Mouse (Mus musculus) midbrain, embryonic 13.5 days (tissue): ENCODE results near the gene Gcsh. TPM values are rescaled to one million over a fixed set of nuclear protein-coding genes. Genes with fewer than 3 reads are reported as not detected.
A peak's percentile ranks its signal among the peaks of the same experiment; 100 is the strongest.

Experiments
- ATAC-seq: fragments of 200-750 bp; cut with Nextera tagmentation; 2 replicates; pipeline ENCODE4 v1.8.0; 2017; ENCODE audit warnings: mild to moderate bottlenecking, moderate TSS enrichment, moderate library complexity
- H3K27ac ChIP-seq: fragments of 300-500 bp; sonication (generic); 2 replicates; pipeline ENCODE4 v1.5.1; 2015; ENCODE audit warnings: inconsistent platforms, mild to moderate bottlenecking, moderate library complexity
- H3K27me3 ChIP-seq: fragments of 300-500 bp; sonication (generic); 2 replicates; pipeline ENCODE4 v1.6.1; 2015; ENCODE audit warnings: mild to moderate bottlenecking, inconsistent platforms
- H3K36me3 ChIP-seq: fragments of 300-500 bp; sonication (generic); 2 replicates; pipeline ENCODE4 v1.6.1; 2015; ENCODE audit warnings: mild to moderate bottlenecking, inconsistent platforms
- H3K4me1 ChIP-seq: fragments of 300-500 bp; sonication (generic); replicated peaks from 2 replicates; pipeline ENCODE4 v1.6.1; 2015; ENCODE audit warnings: inconsistent platforms
- H3K4me2 ChIP-seq: fragments of 300-500 bp; sonication (generic); replicated peaks from 2 replicates; pipeline ENCODE4 v1.6.1; 2015; ENCODE audit warnings: moderate library complexity, mild to moderate bottlenecking, inconsistent platforms
- H3K4me3 ChIP-seq: fragments of 300-500 bp; sonication (generic); replicated peaks from 2 replicates; pipeline ENCODE4 v1.5.1; 2015; ENCODE audit warnings: mild to moderate bottlenecking, inconsistent platforms
- H3K9ac ChIP-seq: fragments of 300-500 bp; sonication (generic); replicated peaks from 2 replicates; pipeline ENCODE4 v1.6.1; 2015; ENCODE audit warnings: mild to moderate bottlenecking, inconsistent platforms
- H3K9me3 ChIP-seq: fragments of 300-500 bp; sonication (generic); 2 replicates; pipeline ENCODE4 v1.6.1; 2016; ENCODE audit warnings: mild to moderate bottlenecking, inconsistent platforms
- WGBS: fragments of 180-500 bp; shearing (Covaris S2); methylation state at CpG from one replicate; pipeline ENCODE4 v1.1.7; 2015; 5-methylcytosine and 5-hydroxymethylcytosine counted together
- polyA plus RNA-seq: library from polyadenylated mRNA; unstranded; fragments of >200 nt; fragmentation: Nextera tagmentation; extraction: Ambion mirVana; gene quantifications from 2 replicates; pipeline ENCODE4 v1.2.1, GENCODE M21; 2015

The Gcsh gene
- polyA plus RNA-seq, 1 experiment from 2014 or later: 88.9 TPM

DNA sequence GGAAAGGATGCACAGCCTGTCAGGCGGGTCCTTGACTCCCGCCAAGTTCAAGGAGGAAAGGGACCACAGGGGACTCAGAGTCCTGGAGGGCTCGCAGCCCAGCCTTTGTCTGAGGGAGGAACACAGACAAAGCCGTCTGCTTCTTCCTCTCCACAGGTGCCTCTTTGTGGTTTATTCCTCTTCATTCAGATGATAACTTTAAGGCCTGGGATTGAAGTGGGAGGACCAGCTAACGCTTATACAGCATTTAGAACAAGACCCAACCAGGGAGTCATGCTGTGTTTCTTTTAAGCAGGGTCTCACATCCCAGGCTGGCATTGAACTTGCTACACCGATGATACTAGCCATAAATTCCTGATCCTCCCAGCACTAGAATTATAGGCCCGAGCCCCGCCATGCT, 23.7 kb upstream of the Gcsh start:
- 24% methylated on average over 8 of the region's 8 CpGs for WGBS
- H3K9me3 ChIP-seq: no peaks in the 10 kb centered on the region
- no peaks in the 10 kb centered on the region for H3K36me3 ChIP-seq
- no peak overlapping the region for H3K9ac ChIP-seq
- no peak overlapping the region for H3K27ac ChIP-seq
- H3K27me3 ChIP-seq: no peaks in the 10 kb centered on the region
- no peak overlapping the region for H3K4me2 ChIP-seq
- ATAC-seq: no peak
- no peaks in the 10 kb centered on the region; the same call in 1 of the 2 replicates for H3K4me1 ChIP-seq
- H3K4me3 ChIP-seq: no peak overlapping the region

DNA sequence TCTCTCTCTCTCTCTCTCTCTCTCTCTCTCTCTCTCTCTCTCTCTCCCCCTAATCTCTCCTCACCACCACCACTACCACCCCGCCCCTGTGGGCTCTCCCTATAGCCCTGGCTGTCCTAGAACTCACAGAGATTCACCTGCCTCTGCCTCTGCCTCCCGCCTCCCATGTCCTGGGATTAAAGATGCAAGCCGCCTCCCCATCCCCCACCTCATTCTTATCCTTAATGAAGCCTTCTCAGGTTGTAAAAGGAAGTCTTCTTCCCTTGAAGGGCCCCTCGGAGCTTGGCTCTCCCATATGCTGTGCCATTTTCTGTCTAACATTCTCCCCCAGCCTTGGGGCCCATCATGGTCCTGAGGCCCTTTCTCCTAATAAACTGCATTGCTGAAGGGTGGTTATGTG, 22.3 kb upstream of the Gcsh start:
- no peak overlapping the region for H3K27ac ChIP-seq
- H3K9ac ChIP-seq: no peak overlapping the region
- ATAC-seq: no peak
- no peaks in the 10 kb centered on the region for H3K27me3 ChIP-seq
- H3K9me3 ChIP-seq: no peaks in the 10 kb centered on the region
- H3K4me1 ChIP-seq: no peaks in the 10 kb centered on the region; the same call in 1 of the 2 replicates
- no peak overlapping the region for H3K4me3 ChIP-seq
- no peaks in the 10 kb centered on the region for H3K36me3 ChIP-seq
- no peak overlapping the region for H3K4me2 ChIP-seq
- WGBS: 56% methylated on average over 4 of the region's 4 CpGs

DNA sequence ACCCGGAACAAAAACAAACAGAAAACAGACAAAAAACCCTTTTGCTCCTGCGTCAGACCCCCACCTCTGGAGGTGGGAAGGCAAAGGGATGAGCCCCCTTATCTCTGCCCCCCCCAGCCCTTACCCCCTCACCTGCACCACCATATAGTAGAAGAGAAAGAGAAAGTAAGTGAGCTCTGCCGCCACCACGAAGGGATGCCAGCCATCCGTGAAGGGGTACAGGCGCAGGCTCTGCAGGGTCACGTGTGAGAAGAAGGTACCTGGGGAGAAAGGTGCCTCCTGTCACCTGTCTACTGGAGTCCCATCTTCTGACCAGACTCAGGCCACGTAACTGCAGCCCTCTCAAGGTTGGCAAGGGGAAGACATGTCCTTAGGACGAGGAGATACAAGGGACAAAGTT, 18.0 kb upstream of the Gcsh start:
- Histone ChIP-seq H3K27me3 (no peaks in the 10 kb centered on the region), H3K36me3 (no peaks in the 10 kb centered on the region), H3K4me1 (no peaks in the 10 kb centered on the region), H3K4me3 (no peak overlapping the region), H3K9me3 (no peaks in the 10 kb centered on the region), H3K27ac (no peak overlapping the region), H3K4me2 (no peak overlapping the region), H3K9ac (no peak overlapping the region)
- 85% methylated on average over 9 of the region's 9 CpGs for WGBS
- ATAC-seq: no peak

DNA sequence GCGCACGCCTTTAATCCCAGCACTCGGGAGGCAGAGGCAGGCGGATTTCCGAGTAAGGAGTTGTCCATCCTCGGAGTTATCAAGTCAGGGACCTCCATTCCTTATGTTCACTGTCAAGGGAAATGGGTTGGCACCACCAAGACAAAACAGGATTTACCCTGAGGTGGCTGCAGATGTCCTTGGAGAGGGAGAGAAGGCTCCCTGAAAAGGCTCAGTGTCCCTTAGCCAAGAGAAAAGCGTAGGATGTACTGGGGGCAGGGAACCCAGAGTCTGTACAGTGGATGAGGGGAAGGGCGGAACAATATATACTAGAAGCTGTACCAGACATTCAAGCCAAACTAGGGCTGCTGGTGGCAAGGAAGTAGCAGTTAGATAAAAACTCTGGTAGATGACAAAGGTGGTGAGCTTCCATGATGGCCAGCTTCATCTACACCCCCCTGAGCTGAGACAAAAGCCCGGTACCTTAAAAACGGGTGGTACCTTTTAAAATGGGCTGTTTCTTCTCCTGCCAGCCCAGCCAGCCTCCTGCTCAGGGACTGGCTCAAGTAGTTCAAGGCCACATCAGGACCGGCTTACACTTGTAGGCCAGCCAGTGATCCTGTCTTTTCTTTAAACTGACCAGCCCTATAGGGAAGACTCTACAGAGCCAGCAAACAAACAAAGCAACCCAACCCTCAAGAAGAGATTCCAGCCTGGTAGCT, 829 bp upstream of the Gcsh start:
- no peaks in the 10 kb centered on the region for H3K9me3 ChIP-seq
- H3K27ac ChIP-seq: no peak overlapping the region
- peak overlapping the region; percentile 66 for H3K4me3 ChIP-seq
- no peaks in the 10 kb centered on the region for H3K27me3 ChIP-seq
- H3K4me2 ChIP-seq: peak overlapping the region; percentile 92
- H3K4me1 ChIP-seq: peaks cover 15% of the 10 kb centered on the region
- WGBS: 69% methylated on average over 11 of the region's 11 CpGs
- no peak overlapping the region for H3K9ac ChIP-seq
- H3K36me3 ChIP-seq: no peaks in the 10 kb centered on the region
- no peak for ATAC-seq

DNA sequence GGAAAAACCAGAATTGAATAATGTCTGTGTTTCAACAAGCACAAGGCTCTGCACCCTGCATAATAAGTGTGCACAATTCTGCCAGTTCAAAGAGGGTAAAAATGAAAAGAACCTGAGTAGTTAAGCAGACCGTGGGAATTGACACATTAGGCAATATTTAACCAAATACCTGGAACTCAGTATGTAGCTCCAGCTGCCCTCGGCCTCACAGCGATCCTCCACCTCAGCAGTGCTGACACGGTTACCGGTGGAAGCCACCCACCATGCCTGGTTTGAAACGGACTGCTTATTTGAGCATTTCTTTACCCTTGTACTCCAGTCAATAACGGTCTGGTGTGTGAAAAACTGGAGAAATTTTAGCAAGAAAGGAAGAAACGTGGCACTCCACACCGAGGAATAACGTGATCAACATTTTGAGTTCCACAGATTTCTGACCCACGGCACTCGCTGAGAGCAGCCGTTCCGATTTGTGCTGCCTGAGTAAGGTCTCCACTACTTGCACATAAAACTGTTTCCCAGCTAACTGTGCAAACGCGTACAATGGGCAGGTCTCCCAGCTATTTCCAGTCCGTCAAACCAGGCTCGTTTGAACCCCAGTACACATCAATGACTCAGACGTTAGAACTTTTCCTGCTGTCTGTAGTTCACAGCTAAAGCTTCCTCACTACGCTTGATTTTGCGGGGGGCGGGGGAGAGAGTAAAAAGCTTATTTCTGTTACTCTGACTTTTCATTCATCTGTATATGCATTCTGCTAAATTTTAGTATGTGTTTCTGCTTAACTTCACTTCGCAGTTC, 963 bp downstream of the Gcsh start:
- Histone ChIP-seq H3K9ac (peak overlapping the region; percentile 71), H3K4me2 (peak overlapping the region; percentile 92), H3K4me1 (peaks cover 15% of the 10 kb centered on the region), H3K9me3 (no peaks in the 10 kb centered on the region), H3K27me3 (no peaks in the 10 kb centered on the region), H3K27ac (no peak overlapping the region), H3K4me3 (peak overlapping the region; percentile 66), H3K36me3 (0 out of 2 replicates have a peak, but pooled peaks cover 5% of the 10 kb centered on the region)
- WGBS: 9% methylated on average over 23 of the region's 23 CpGs
- ATAC-seq: no peak

DNA sequence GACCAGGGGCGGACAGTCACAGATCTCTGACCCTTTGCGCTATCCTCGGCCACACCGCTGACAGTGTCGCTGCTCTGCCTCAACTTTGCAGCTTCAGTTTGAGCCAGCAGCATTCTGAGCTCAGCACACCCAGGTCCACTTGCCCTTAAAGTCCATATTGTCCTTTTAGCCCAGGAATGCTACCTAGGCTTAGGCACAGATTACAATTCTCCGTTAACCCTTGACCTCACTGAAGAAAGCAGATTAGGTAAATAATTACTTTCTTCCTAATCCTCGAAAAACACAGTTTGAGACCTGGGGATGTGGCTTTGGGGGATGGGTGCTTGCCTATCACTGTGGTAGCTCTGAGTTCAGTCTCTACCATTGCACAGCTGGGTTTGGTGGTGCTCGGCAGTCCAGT, 2.1 kb downstream of the Gcsh start:
- H3K36me3 ChIP-seq: peaks cover 5% of the 10 kb centered on the region; the same call in 1 of the 2 replicates
- no peak overlapping the region for H3K4me2 ChIP-seq
- 73% methylated on average over 8 of the region's 8 CpGs for WGBS
- H3K4me1 ChIP-seq: peaks cover 15% of the 10 kb centered on the region
- H3K27me3 ChIP-seq: no peaks in the 10 kb centered on the region
- ATAC-seq: no peak
- no peak overlapping the region for H3K4me3 ChIP-seq
- no peaks in the 10 kb centered on the region for H3K9me3 ChIP-seq
- H3K27ac ChIP-seq: no peak overlapping the region
- no peak overlapping the region for H3K9ac ChIP-seq

DNA sequence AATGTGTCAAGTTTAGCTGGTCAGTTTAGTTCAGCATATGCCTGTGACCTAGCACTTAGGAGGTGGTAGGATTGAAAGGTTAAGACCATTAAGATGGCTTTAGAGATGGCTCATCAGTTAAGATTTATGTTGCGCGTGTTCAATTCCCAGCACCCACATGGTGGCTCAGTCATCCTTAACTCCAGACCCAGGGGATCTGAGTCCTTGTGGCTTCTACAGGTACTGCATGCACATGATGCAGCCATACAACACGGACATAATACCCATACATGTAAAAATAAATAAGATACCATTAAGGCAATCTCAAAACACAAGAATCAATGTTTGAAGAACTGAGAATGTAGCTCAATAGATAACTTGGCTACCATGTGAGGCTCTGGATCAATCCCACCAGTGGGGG, 3.5 kb downstream of the Gcsh start:
- WGBS: 95% methylated on average over 3 of the region's 3 CpGs
- no peaks in the 10 kb centered on the region for H3K27me3 ChIP-seq
- H3K9me3 ChIP-seq: no peaks in the 10 kb centered on the region
- H3K4me1 ChIP-seq: peaks cover 15% of the 10 kb centered on the region
- no peak overlapping the region for H3K4me3 ChIP-seq
- no peak overlapping the region for H3K4me2 ChIP-seq
- H3K36me3 ChIP-seq: peaks cover 13% of the 10 kb centered on the region
- no peak overlapping the region for H3K27ac ChIP-seq
- ATAC-seq: no peak
- no peak overlapping the region for H3K9ac ChIP-seq

DNA sequence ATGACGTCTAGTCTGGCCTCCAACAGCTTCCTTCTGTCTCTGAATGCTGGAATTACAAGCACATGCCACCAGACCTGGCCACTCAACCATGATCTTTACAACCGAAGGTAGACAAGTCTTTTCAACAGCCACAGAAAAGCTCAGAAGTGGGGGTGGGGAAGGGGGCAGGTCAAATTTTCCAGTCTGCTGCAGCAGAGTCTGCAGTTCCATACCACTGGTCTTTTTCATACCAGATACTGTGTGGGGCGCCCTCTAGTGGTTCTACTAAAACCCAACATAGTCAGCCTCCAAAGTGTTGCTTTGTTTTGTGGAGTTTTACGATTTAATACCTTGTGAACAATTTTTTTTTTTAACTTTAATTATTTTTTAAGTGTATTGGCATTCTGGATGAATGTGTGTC, 13.2 kb downstream of the Gcsh start:
- WGBS: 12% methylated on average over 4 of the region's 4 CpGs
- ATAC-seq: no peak

DNA sequence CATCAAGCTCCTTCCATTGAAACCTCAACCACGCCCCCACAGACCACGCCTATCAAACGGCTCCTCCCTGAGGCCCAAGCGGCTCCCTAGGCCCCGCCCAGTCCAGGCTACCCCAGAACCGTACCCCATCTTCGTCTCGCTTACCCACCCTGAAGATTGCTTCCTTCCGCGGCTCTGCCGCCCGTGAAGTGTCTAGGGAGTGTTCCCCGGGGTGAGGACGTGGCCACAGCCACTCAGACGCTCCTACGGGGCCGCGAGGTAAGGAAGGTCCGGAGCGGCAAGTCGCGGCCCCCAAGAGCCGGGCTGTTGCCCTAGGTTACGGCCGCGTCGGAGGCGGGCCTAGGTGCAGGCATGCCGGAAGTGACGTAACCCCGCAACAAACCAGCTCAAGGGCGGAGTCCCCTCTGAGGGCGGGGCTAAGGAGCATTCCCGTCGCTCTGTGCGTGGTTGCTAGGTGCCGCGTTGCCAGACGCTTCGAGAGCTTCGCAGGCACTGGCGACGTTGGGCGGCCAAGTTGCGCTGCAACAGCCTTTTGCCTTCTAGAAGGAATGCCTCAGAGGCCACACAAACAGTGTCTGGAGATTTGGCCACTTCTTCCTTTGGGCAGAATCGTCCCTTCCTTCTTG, 14.6 kb downstream of the Gcsh start, which contains the start of gene 1700030J22Rik:
TSS of gene 1700030J22Rik (minus strand) at position 329 of the 626 bp plus-strand sequence.
- ATAC-seq: peak; percentile 98
- H3K27ac ChIP-seq: peak within 1 kb of the TSS; percentile 64
- H3K4me1 ChIP-seq: peaks cover 13% of the 10 kb centered on the region
- peak within 1 kb of the TSS; percentile 69 for H3K9ac ChIP-seq
- peak within 1 kb of the TSS; percentile 73 for H3K4me2 ChIP-seq
- no peaks in the 10 kb centered on the region for H3K9me3 ChIP-seq
- peak within 1 kb of the TSS; percentile 79 for H3K4me3 ChIP-seq
- H3K36me3 ChIP-seq: peaks cover 13% of the 10 kb centered on the region
- no peaks in the 10 kb centered on the region for H3K27me3 ChIP-seq
- WGBS: 0% methylated on average over 46 of the region's 46 CpGs

More for the DNA sequence above, 13.2 kb downstream of the Gcsh start:
- Histone ChIP-seq H3K27me3 (no peaks in the 10 kb centered on the region), H3K4me1 (peaks cover 13% of the 10 kb centered on the region), H3K9me3 (no peaks in the 10 kb centered on the region), H3K4me2 (no peak overlapping the region), H3K4me3 (no peak overlapping the region), H3K9ac (no peak overlapping the region), H3K36me3 (peaks cover 25% of the 10 kb centered on the region), H3K27ac (no peak overlapping the region)

DNA sequence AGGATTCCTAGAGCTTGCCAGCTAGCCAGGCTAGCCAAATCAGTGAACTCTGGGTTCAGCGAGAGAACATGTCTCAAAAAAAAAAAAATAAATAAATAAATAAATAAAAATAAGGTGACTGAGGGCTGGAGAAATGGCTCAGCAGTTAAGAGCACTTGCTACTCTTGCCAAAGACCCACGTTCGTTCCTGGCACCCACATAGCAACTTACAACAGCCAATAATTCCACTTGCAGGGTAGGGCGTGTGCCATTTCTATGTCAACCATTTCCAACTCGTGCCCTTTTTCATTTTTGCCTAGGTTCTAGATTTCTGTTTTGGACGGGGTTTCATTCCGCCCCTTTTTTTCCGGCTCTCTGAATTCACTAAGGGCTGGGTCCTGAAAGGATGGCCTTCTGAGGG, 15.3 kb downstream of the Gcsh start:
- Histone ChIP-seq H3K36me3 (peaks cover 6% of the 10 kb centered on the region; the same call in 1 of the 2 replicates), H3K9me3 (no peaks in the 10 kb centered on the region), H3K9ac (peak overlapping the region; percentile 69), H3K27me3 (no peaks in the 10 kb centered on the region), H3K4me1 (peaks cover 13% of the 10 kb centered on the region), H3K27ac (peak overlapping the region; percentile 64; the same call in 1 of the 2 replicates), H3K4me3 (peak overlapping the region; percentile 79), H3K4me2 (peak overlapping the region; percentile 73)
- 32% methylated on average over 8 of the region's 8 CpGs for WGBS
- no peak for ATAC-seq

DNA sequence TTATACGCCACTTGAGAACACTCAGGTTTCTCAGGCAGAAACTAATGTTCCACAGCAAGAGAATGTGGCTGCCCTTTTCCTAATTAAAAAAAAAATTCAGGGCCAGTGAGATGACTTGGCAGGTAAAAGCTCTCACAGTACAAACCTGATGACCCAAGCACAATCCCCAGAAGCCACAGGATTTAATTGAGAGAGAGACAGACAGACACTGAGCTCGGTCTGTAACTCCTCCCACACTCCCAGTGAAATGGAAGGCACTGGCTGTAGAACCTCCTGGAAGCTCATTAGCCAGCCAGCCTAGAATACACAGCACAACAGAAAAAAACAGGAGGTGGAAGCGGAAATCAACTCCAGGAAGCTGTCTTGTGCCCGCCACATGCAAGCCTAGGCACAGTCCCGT, 17.7 kb downstream of the Gcsh start:
- no peak for ATAC-seq
- Histone ChIP-seq H3K4me2 (no peak overlapping the region), H3K27ac (no peak overlapping the region), H3K27me3 (no peaks in the 10 kb centered on the region), H3K36me3 (peaks cover 10% of the 10 kb centered on the region), H3K9ac (no peak overlapping the region), H3K9me3 (no peaks in the 10 kb centered on the region), H3K4me1 (peaks cover 13% of the 10 kb centered on the region), H3K4me3 (no peak overlapping the region)
- WGBS: 65% methylated on average over 5 of the region's 5 CpGs

DNA sequence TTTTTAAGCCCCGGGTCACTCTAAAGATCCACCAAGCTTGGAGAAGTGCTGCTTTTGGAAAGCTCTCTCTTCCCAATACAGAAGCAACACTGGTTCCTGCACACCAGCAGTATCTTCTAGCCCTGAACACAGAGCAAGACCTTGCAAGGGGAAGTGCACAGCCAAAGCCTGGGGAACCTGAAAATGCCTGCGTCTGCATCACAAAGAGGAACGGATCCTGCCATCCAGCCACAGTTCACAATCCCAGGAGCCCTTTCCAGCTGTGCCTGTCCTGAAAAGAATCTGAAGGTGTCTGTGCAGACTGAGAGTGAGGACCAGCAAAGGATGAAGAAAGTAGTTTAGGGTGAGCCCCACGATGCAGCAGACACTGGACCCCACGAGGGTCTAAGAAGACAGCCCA, 18.3 kb downstream of the Gcsh start:
- Histone ChIP-seq H3K36me3 (peaks cover 10% of the 10 kb centered on the region), H3K9ac (no peak overlapping the region), H3K9me3 (no peaks in the 10 kb centered on the region), H3K27me3 (no peaks in the 10 kb centered on the region), H3K4me2 (no peak overlapping the region), H3K27ac (no peak overlapping the region), H3K4me3 (no peak overlapping the region), H3K4me1 (peaks cover 13% of the 10 kb centered on the region)
- WGBS: 31% methylated on average over 5 of the region's 5 CpGs
- no peak for ATAC-seq
